Mouse (Mus musculus): ENCODE data around the gene Rnf41. TPM values are rescaled to one million over a fixed set of nuclear protein-coding genes. Genes with fewer than 3 reads are reported as not detected.
A peak's percentile ranks its signal among the peaks of the same experiment; 100 is the strongest.

Gene Rnf41
- polyA plus RNA-seq, 2 experiments, result 4.8 to 5.9 TPM

DNA sequence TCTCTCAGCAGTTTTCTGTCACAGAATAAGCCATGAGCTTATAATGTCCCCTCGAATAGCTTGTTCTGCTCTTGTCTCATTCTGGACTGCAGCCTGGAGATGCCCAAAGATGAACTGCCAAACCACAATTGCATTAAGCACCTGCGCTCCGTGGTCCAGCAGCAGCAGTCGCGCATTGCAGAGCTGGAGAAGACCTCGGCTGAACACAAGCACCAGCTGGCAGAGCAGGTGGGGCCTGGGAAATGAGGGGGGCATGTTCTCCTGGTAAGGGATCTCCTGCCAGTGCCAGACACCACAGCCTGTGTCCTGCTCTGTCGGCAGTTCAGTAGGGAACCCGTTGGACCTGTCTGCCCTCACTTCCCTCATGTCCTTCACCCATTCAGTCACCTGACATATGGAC is 24.9 kb downstream of the Rnf41 start:
- H3K27me3 ChIP-seq (ENCODE audit: control insufficient read depth, insufficient read depth, low read length), result no peaks in the 10 kb centered on the region
- no peak overlapping the region for H3K4me3 ChIP-seq (ENCODE audit: insufficient read depth in 1 of 2, low read depth in 2 of 2, low read length in 2 of 2)
- peaks cover 13% of the 10 kb centered on the region for H3K36me3 ChIP-seq (replicated peaks; ENCODE audit: control insufficient read depth, insufficient read depth, low read depth)
- H3K4me1 ChIP-seq (replicated peaks; ENCODE audit: control insufficient read depth in 2 of 2, insufficient read depth in 2 of 2, low read length in 1 of 2), result no peaks in the 10 kb centered on the region
- ATAC-seq (ENCODE audit: insufficient read depth) (no peak), DNase-seq (ENCODE audit: low read depth in 3 of 3, low spot score in 3 of 3) (no peak)
- no peak overlapping the region for H3K27ac ChIP-seq
- no peak overlapping the region for H3K9ac ChIP-seq (replicated peaks)
- no peak overlapping the region for H3K4me2 ChIP-seq (ENCODE audit: low read depth)
- no peaks in the 10 kb centered on the region for H3K9me3 ChIP-seq (ENCODE audit: control insufficient read depth, low read length)
- no peak for TF ChIP-seq EP300 (IDR thresholded peaks at IDR 0.05; ENCODE audit: low read depth)
- TF ChIP-seq CTCF (IDR thresholded peaks at IDR 0.05; ENCODE audit: low read depth), result no peak
- WGBS (ENCODE audit: insufficient replicate concordance), result 84% methylated on average over 8 of the region's 8 CpGs

DNA sequence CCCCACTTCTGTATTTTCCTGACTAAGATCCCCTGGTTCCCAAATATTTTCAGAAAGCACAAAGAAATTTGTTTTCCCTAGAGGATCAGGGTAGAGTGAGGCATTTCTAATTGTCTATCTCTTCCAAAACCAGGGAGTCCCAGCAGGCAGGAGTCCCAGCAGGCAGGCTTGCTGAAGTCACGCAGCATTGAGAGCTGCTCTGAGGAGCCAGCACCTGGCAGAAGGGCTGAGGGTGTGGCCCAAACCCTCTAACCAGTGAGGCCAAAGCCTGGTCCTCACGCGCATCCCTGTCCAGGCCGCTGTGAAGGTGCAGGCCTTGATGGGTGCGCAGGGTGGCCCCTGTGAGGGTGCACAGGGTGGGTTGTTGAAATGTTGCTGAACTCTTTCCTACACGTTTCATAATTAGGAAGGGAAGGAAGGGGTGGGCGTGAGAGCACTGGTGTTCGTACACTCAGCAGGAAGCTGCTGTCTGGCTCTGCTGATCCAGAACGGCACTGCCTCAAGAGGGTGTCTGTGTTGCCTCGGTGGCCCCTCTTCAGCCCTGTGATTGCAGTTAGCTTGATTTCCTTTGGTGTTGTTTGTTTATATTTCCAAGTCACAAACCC is 27.3 kb downstream of the Rnf41 start:
- Histone ChIP-seq H3K27ac (no peak overlapping the region), H3K4me1 (replicated peaks; ENCODE audit: control insufficient read depth in 2 of 2, insufficient read depth in 2 of 2, low read length in 1 of 2) (no peaks in the 10 kb centered on the region)
- 64% methylated on average over 10 of the region's 10 CpGs for WGBS (ENCODE audit: insufficient replicate concordance)

GRCm38 (mm10) chr10:128440407-128440806 is 28.9 kb downstream of the Rnf41 start:
- Histone ChIP-seq H3K4me1 (replicated peaks; ENCODE audit: control insufficient read depth in 2 of 2, insufficient read depth in 2 of 2, low read length in 1 of 2) (no peaks in the 10 kb centered on the region), H3K27me3 (ENCODE audit: control insufficient read depth, insufficient read depth, low read length) (no peaks in the 10 kb centered on the region), H3K4me2 (ENCODE audit: low read depth) (no peak overlapping the region), H3K9ac (replicated peaks) (no peak overlapping the region), H3K27ac (no peak overlapping the region), H3K4me3 (ENCODE audit: insufficient read depth in 1 of 2, low read depth in 2 of 2, low read length in 2 of 2) (no peak overlapping the region), H3K9me3 (ENCODE audit: control insufficient read depth, low read length) (no peaks in the 10 kb centered on the region), H3K36me3 (replicated peaks; ENCODE audit: control insufficient read depth, insufficient read depth, low read depth) (peaks cover 12% of the 10 kb centered on the region)
- DNase-seq (ENCODE audit: low read depth in 3 of 3, low spot score in 3 of 3), result no peak
- no peak for ATAC-seq (ENCODE audit: insufficient read depth)
- WGBS (ENCODE audit: insufficient replicate concordance), result 59% methylated on average over 10 of the region's 10 CpGs
- TF ChIP-seq CTCF (IDR thresholded peaks at IDR 0.05; ENCODE audit: low read depth) (peak; percentile 50), EP300 (IDR thresholded peaks at IDR 0.05; ENCODE audit: low read depth) (no peak)

More for the DNA sequence above, 27.3 kb downstream of the Rnf41 start:
- Histone ChIP-seq H3K9me3 (ENCODE audit: control insufficient read depth, low read length) (no peaks in the 10 kb centered on the region), H3K9ac (replicated peaks) (no peak overlapping the region), H3K27me3 (ENCODE audit: control insufficient read depth, insufficient read depth, low read length) (no peaks in the 10 kb centered on the region), H3K4me2 (ENCODE audit: low read depth) (no peak overlapping the region), H3K4me3 (ENCODE audit: insufficient read depth in 1 of 2, low read depth in 2 of 2, low read length in 2 of 2) (no peak overlapping the region), H3K36me3 (replicated peaks; ENCODE audit: control insufficient read depth, insufficient read depth, low read depth) (peaks cover 13% of the 10 kb centered on the region)
- DNase-seq (ENCODE audit: low read depth in 3 of 3, low spot score in 3 of 3) (no peak), ATAC-seq (ENCODE audit: insufficient read depth) (no peak)
- TF ChIP-seq EP300 (IDR thresholded peaks at IDR 0.05; ENCODE audit: low read depth), result no peak
- no peak for TF ChIP-seq CTCF (IDR thresholded peaks at IDR 0.05; ENCODE audit: low read depth)

GRCm38 (mm10) chr10:128441324-128442119 is 30.1 kb downstream of the Rnf41 start:
- H3K36me3 ChIP-seq (replicated peaks; ENCODE audit: control insufficient read depth, insufficient read depth, low read depth), result peaks cover 9% of the 10 kb centered on the region
- ATAC-seq (ENCODE audit: insufficient read depth), result no peak
- no peak overlapping the region for H3K4me2 ChIP-seq (ENCODE audit: low read depth)
- H3K4me3 ChIP-seq (ENCODE audit: insufficient read depth in 1 of 2, low read depth in 2 of 2, low read length in 2 of 2), result no peak overlapping the region
- H3K27ac ChIP-seq, result no peak overlapping the region
- H3K27me3 ChIP-seq (ENCODE audit: control insufficient read depth, insufficient read depth, low read length), result no peaks in the 10 kb centered on the region
- H3K9me3 ChIP-seq (ENCODE audit: control insufficient read depth, low read length), result no peaks in the 10 kb centered on the region
- TF ChIP-seq EP300 (IDR thresholded peaks at IDR 0.05; ENCODE audit: low read depth) (no peak), CTCF (IDR thresholded peaks at IDR 0.05; ENCODE audit: low read depth) (no peak)
- DNase-seq (ENCODE audit: low read depth in 3 of 3, low spot score in 3 of 3), result peak in 2 of 3 experiments; percentile 36 to 52
- H3K9ac ChIP-seq (replicated peaks), result no peak overlapping the region
- 76% methylated on average over 10 of the region's 10 CpGs for WGBS (ENCODE audit: insufficient replicate concordance)
- H3K4me1 ChIP-seq (replicated peaks; ENCODE audit: control insufficient read depth in 2 of 2, insufficient read depth in 2 of 2, low read length in 1 of 2), result no peaks in the 10 kb centered on the region

GRCm38 (mm10) chr10:128442718-128443117 is 31.3 kb downstream of the Rnf41 start:
- Histone ChIP-seq H3K27me3 (ENCODE audit: control insufficient read depth, insufficient read depth, low read length) (no peaks in the 10 kb centered on the region), H3K36me3 (replicated peaks; ENCODE audit: control insufficient read depth, insufficient read depth, low read depth) (no peaks in the 10 kb centered on the region), H3K27ac (no peak overlapping the region), H3K4me2 (ENCODE audit: low read depth) (no peak overlapping the region), H3K9ac (replicated peaks) (no peak overlapping the region), H3K9me3 (ENCODE audit: control insufficient read depth, low read length) (no peaks in the 10 kb centered on the region), H3K4me1 (replicated peaks; ENCODE audit: control insufficient read depth in 2 of 2, insufficient read depth in 2 of 2, low read length in 1 of 2) (no peaks in the 10 kb centered on the region), H3K4me3 (ENCODE audit: insufficient read depth in 1 of 2, low read depth in 2 of 2, low read length in 2 of 2) (no peak overlapping the region)
- WGBS (ENCODE audit: insufficient replicate concordance), result 82% methylated on average over 1 of the region's 1 CpGs
- DNase-seq (ENCODE audit: low read depth in 3 of 3, low spot score in 3 of 3) (no peak), ATAC-seq (ENCODE audit: insufficient read depth) (no peak)
- no peak for TF ChIP-seq CTCF (IDR thresholded peaks at IDR 0.05; ENCODE audit: low read depth)
